Mouse (Mus musculus) hindbrain, embryonic 11.5 days (tissue): ENCODE data around the gene Mtnr1b. TPM values are rescaled to one million over a fixed set of nuclear protein-coding genes. Genes with fewer than 3 reads are reported as not detected.

Source experiments
- ATAC-seq: fragments of 200-750 bp; cut with Nextera tagmentation; 2 replicates; pipeline ENCODE4 v1.8.0; 2017; ENCODE audit warnings: mild to moderate bottlenecking, moderate TSS enrichment, moderate library complexity; ENCODE audit not compliant: low FRiP score
- DNase-seq: peaks from one replicate; pipeline ENCODE4 v3.0.0-alpha.2; 2015; ENCODE audit warnings: low spot score
- H3K27ac ChIP-seq: fragments of 300-500 bp; sonication (generic); 2 replicates; pipeline ENCODE4 v1.5.1; 2014; ENCODE audit warnings: mild to moderate bottlenecking, low read depth, low read length
- H3K27me3 ChIP-seq: fragments of 300-500 bp; sonication (generic); 2 replicates; pipeline ENCODE4 v1.6.1; 2014; ENCODE audit warnings: mild to moderate bottlenecking, low read length, moderate library complexity, mixed read lengths; ENCODE audit not compliant: control insufficient read depth, insufficient read depth
- H3K36me3 ChIP-seq: fragments of 300-500 bp; sonication (generic); 2 replicates; pipeline ENCODE4 v1.6.1; 2014; ENCODE audit warnings: mild to moderate bottlenecking, low read length, moderate library complexity, mixed read lengths; ENCODE audit not compliant: control insufficient read depth, insufficient read depth
- H3K4me1 ChIP-seq: fragments of 300-500 bp; sonication (generic); replicated peaks from 2 replicates; pipeline ENCODE4 v1.6.1; 2014; ENCODE audit warnings: low read length, mixed read lengths; ENCODE audit not compliant: control insufficient read depth, insufficient read depth
- H3K4me2 ChIP-seq: fragments of 300-500 bp; sonication (generic); replicated peaks from 2 replicates; pipeline ENCODE4 v1.6.1; 2014; ENCODE audit warnings: mild to moderate bottlenecking, low read depth, low read length
- H3K4me3 ChIP-seq: fragments of 300-500 bp; sonication (generic); 2 replicates; pipeline ENCODE4 v1.5.1; 2014; ENCODE audit warnings: low read depth, low read length
- H3K9ac ChIP-seq: fragments of 300-500 bp; sonication (generic); 2 replicates; pipeline ENCODE4 v1.6.1; 2014; ENCODE audit warnings: low read depth, low read length
- H3K9me3 ChIP-seq: fragments of 300-500 bp; sonication (generic); 2 replicates; pipeline ENCODE4 v1.6.1; 2016; ENCODE audit warnings: low read length; ENCODE audit not compliant: control insufficient read depth
- WGBS: fragments of 180-500 bp; shearing (Covaris S2); extraction: QIAGEN DNeasy Blood & Tissue Kit; methylation state at CpG from one replicate; pipeline ENCODE4 v1.1.7; 2014; 5-methylcytosine and 5-hydroxymethylcytosine counted together
- polyA plus RNA-seq: library from polyadenylated mRNA; unstranded; fragments of >200 nt; fragmentation: Nextera tagmentation; extraction: Ambion mirVana; gene quantifications from 2 replicates; pipeline ENCODE4 v1.2.1, GENCODE M21; 2014

The Mtnr1b gene
- polyA plus RNA-seq = not detected in 2 replicates

DNA sequence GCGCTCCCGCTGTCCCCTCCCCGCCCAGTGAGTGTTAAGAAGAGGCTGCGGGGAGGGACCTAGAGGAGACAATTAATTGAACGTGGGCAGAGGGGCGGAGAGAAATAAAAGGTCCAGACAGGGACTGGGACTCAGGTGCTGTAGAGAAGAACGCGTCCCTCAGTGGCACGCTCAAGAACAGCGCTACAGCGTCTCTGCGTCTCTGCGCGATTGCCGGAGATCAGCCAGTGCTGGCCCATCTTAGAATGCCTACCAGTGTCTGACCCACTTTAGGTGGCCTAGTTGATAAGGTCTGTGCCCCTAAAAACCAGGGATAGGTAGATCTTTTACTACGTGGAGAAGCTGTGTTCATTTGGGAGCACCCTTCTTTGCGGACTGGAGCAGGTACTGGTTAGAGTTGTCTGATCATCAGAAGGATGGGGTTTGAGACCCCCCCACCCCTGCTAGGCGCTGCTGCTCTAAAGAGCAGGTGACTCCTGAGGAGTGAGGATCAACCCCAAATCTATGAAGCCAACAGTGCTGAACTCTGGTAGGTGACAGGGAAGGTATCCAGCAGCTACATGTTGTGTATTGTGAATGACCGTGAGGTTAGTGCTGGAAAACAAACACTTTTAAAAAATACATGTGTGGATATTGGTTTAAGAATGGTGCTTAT lies at the start of gene Mtnr1b:
Gene Mtnr1b, minus strand, starts transcription at position 51 of the 655 bp plus-strand sequence.
- WGBS = 60% methylated on average over 19 of the region's 19 CpGs
- Histone ChIP-seq H3K4me2 (no peak within 1 kb of the TSS), H3K4me1 (no peaks in the 10 kb centered on the region), H3K9me3 (no peaks in the 10 kb centered on the region), H3K4me3 (no peak within 1 kb of the TSS), H3K9ac (no peak within 1 kb of the TSS), H3K36me3 (no peaks in the 10 kb centered on the region), H3K27me3 (no peaks in the 10 kb centered on the region), H3K27ac (no peak within 1 kb of the TSS)
- DNase-seq (no peak), ATAC-seq (no peak)

DNA sequence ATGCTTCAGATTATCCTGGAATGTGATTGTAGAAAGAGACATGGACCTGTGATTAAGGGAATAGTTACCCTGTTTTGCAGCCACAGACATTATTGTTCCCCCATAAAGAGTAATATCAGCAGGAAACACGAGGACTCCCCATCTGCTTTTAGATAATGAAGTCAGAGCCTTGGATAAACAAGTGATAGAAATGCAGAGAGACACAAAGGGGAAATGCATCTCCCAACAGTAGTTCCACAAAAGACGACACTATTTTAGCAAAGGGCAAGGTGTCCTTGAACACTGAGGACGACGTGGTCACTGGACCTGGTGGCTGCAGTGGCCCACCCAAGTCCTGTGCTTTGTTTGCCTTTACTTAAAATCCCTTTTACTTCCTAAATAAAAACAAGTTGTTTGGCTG lies 45.9 kb upstream of the Mtnr1b start:
- DNase-seq (no peak), ATAC-seq (no peak)
- 86% methylated on average over 4 of the region's 4 CpGs for WGBS
- H3K9ac ChIP-seq = no peak overlapping the region
- H3K4me2 ChIP-seq = no peak overlapping the region
- H3K9me3 ChIP-seq = no peaks in the 10 kb centered on the region
- H3K27me3 ChIP-seq = no peaks in the 10 kb centered on the region
- H3K4me1 ChIP-seq = no peaks in the 10 kb centered on the region
- H3K36me3 ChIP-seq = no peaks in the 10 kb centered on the region
- H3K27ac ChIP-seq = no peak overlapping the region
- H3K4me3 ChIP-seq = no peak overlapping the region

DNA sequence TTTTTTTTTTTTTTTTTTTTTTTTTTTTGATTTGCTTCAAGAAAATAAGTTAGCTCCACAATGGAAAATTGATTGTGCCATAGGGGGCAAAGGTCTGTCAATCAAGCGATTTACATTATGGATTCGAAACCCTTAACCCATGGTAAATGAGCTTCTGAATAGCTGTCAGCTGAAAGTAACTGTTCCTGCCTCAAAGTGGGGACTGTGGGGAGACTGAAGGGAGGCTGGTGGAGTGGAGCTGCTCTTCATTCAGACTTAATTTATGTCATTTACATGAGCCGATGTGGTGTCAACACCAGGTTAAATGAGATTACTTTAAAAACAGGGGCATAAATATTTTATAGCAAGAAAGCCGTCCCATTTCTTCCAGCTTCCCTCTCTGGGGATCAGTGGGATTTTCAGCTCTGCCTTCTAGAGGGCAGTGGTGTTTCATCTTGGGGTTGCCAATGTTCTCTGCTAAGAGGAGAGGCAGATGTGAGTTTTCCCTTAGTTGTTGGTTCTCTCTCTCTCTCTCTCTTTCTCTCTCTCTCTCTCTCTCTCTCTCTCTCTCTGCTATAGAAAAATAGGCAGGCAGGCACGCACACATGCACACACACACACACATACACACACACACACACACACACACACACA lies 45.1 kb upstream of the Mtnr1b start:
- no peak overlapping the region for H3K27ac ChIP-seq
- H3K27me3 ChIP-seq = no peaks in the 10 kb centered on the region
- DNase-seq (peak; percentile 11), ATAC-seq (peak; percentile 61; the same call in 1 of the 2 replicates)
- no peaks in the 10 kb centered on the region for H3K9me3 ChIP-seq
- no peak overlapping the region for H3K4me2 ChIP-seq
- no peaks in the 10 kb centered on the region for H3K36me3 ChIP-seq
- no peak overlapping the region for H3K9ac ChIP-seq
- 66% methylated on average over 5 of the region's 5 CpGs for WGBS
- no peaks in the 10 kb centered on the region for H3K4me1 ChIP-seq
- H3K4me3 ChIP-seq = no peak overlapping the region

DNA sequence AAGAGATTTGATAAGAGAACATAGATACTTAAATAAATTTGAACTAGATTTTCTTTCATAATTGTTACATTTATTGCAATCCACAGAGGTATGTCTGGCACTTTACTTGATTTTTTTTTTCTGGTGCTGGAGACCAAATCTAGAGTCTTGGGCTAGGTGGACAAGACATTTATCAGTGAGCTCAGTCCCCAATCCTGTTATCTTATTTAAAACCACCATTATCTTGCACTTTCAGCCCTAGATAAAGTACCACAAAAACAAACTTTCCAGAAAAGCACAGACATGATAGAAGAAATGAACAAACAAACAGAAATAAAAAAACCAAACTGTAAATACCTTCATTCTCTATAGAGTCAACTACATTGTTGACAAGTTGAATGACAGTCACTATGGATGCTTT lies 42.2 kb upstream of the Mtnr1b start:
- no peak for ATAC-seq
- H3K9me3 ChIP-seq = no peaks in the 10 kb centered on the region
- no peak overlapping the region for H3K4me2 ChIP-seq
- H3K4me3 ChIP-seq = no peak overlapping the region
- H3K36me3 ChIP-seq = no peaks in the 10 kb centered on the region
- H3K27me3 ChIP-seq = no peaks in the 10 kb centered on the region
- H3K4me1 ChIP-seq = no peaks in the 10 kb centered on the region
- H3K9ac ChIP-seq = no peak overlapping the region
- no peak for DNase-seq
- H3K27ac ChIP-seq = no peak overlapping the region

GRCm38 (mm10) chr9:15912735-15913134 lies 38.4 kb upstream of the Mtnr1b start:
- H3K9me3 ChIP-seq = no peaks in the 10 kb centered on the region
- no peak overlapping the region for H3K4me3 ChIP-seq
- H3K27ac ChIP-seq = no peak overlapping the region
- no peak overlapping the region for H3K9ac ChIP-seq
- no peak for ATAC-seq
- H3K36me3 ChIP-seq = no peaks in the 10 kb centered on the region
- H3K27me3 ChIP-seq = no peaks in the 10 kb centered on the region
- no peak for DNase-seq
- no peak overlapping the region for H3K4me2 ChIP-seq
- no peaks in the 10 kb centered on the region for H3K4me1 ChIP-seq
- WGBS = 59% methylated on average over 1 of the region's 1 CpGs

DNA sequence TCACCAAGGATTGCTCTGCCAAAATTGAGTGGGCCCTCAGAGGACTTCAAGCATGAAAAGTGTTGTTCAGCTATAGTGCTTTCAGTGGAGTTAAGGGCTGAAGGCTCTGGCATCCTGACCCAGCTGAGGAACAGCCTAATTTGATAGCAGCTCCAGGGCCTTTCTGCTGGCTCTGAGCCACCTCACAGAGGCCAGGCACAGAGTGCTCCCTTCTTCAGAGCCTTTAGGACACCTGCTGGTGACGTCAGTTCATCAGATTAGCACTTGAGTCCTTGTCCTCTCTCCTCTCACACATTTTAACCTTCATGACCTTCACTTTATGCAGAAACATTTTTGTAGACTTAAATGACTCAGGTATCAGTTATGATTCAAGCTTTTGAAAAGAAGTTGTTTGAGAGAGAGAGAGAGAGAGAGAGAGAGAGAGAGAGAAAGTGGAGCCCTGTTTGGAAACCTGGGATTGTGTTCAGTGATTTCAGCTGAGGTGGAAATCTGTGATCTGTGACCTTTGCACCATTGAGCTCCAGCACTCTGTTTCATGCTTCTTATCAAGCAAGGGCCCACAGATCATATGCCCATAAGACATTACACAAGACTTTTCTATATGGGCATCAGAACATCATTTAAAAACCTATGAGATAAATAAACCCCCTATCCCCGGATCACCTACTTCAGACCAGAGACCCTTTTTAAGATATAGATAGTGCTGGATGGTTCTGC lies 35.2 kb upstream of the Mtnr1b start:
- ATAC-seq = no peak
- no peak overlapping the region for H3K27ac ChIP-seq
- H3K27me3 ChIP-seq = no peaks in the 10 kb centered on the region

DNA sequence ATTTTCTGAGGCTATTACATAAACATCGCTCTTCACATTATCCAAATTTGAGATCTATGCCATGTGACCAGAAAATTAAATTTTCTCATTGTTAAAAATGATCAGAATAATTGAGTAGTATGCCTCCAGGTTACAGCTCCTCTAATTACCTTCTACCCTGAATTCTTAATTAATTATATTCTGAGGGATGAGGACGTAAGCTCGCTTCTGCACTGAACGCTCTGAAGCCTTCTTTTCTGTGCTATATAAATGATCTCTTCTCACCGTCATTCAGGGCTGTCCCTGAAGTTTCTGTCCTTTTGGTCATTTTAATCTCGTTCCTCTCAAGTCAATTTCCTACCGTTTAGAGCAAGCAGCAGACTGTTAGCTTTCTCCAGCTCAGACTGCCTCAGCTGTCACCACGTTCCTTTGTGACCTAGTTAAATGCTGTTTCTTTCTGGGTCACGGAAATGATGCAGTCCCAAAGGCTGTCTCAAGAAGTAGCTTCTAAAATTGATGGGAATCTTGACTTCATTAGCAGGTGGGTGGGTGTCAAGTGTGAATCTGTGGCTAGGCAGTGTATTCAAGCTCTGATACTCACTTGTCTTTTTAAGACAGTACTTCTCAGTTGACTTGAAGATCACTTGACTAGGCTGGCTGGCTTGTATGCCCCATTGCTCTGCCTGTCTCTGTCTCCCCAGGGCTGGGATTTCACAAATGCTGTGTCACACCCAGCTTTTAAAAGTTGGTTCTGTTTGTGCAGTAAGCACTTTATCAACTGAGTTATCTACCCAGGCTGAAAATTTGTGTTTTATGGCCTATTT lies 29.8 kb upstream of the Mtnr1b start:
- Histone ChIP-seq H3K4me3 (no peak overlapping the region), H3K36me3 (no peaks in the 10 kb centered on the region), H3K4me1 (no peaks in the 10 kb centered on the region; the same call in 1 of the 2 replicates), H3K27ac (no peak overlapping the region), H3K9me3 (no peaks in the 10 kb centered on the region), H3K9ac (no peak overlapping the region), H3K27me3 (no peaks in the 10 kb centered on the region), H3K4me2 (no peak overlapping the region)
- 59% methylated on average over 9 of the region's 9 CpGs for WGBS
- DNase-seq = peak; percentile 2
- 0 out of 2 replicates have a peak, but pooled peaks have one; percentile 22 for ATAC-seq

More for the DNA sequence above, 35.2 kb upstream of the Mtnr1b start:
- H3K36me3 ChIP-seq = no peaks in the 10 kb centered on the region
- 67% methylated on average over 2 of the region's 2 CpGs for WGBS
- H3K9ac ChIP-seq = no peak overlapping the region
- no peak for DNase-seq
- no peak overlapping the region for H3K4me3 ChIP-seq
- no peaks in the 10 kb centered on the region for H3K9me3 ChIP-seq
- H3K4me2 ChIP-seq = no peak overlapping the region
- no peaks in the 10 kb centered on the region for H3K4me1 ChIP-seq

- no peak overlapping the region for H3K4me2 ChIP-seq
- no peaks in the 10 kb centered on the region for H3K36me3 ChIP-seq
- no peak overlapping the region for H3K27ac ChIP-seq
- 65% methylated on average over 2 of the region's 2 CpGs for WGBS
- no peaks in the 10 kb centered on the region for H3K27me3 ChIP-seq
- DNase-seq (no peak), ATAC-seq (no peak)
- H3K4me1 ChIP-seq = no peaks in the 10 kb centered on the region
- no peak overlapping the region for H3K9ac ChIP-seq
- H3K4me3 ChIP-seq = no peak overlapping the region
- H3K9me3 ChIP-seq = no peaks in the 10 kb centered on the region
Observed at GRCm38 (mm10) chr9:15898112-15898511, 23.8 kb upstream of the Mtnr1b start.
